Mouse (Mus musculus) midbrain, embryonic 11.5 days (tissue): ENCODE results near the gene Pam. TPM values are rescaled to one million over a fixed set of nuclear protein-coding genes. Genes with fewer than 3 reads are reported as not detected.

Source experiments
- ATAC-seq: fragments of 200-750 bp; cut with Nextera tagmentation; 2 replicates; pipeline ENCODE4 v1.8.0; 2017; ENCODE audit warnings: moderate TSS enrichment, moderate library complexity; ENCODE audit not compliant: low FRiP score
- DNase-seq: peaks from one replicate; pipeline ENCODE4 v3.0.0; 2015; ENCODE audit warnings: low spot score; ENCODE audit errors: missing footprints
- H3K27ac ChIP-seq: fragments of 300-500 bp; sonication (generic); 2 replicates; pipeline ENCODE4 v1.5.1; 2014; ENCODE audit warnings: low read depth, low read length
- H3K27me3 ChIP-seq: fragments of 300-500 bp; sonication (generic); 2 replicates; pipeline ENCODE4 v1.6.1; 2014; ENCODE audit warnings: mild to moderate bottlenecking, low read length, moderate library complexity, mixed read lengths; ENCODE audit not compliant: control insufficient read depth, insufficient read depth
- H3K36me3 ChIP-seq: fragments of 300-500 bp; sonication (generic); 2 replicates; pipeline ENCODE4 v1.6.1; 2014; ENCODE audit warnings: mild to moderate bottlenecking, low read length, moderate library complexity, mixed read lengths; ENCODE audit not compliant: control insufficient read depth, insufficient read depth
- H3K4me1 ChIP-seq: fragments of 300-500 bp; sonication (generic); 2 replicates; pipeline ENCODE4 v1.6.1; 2014; ENCODE audit warnings: low read length; ENCODE audit not compliant: control insufficient read depth, insufficient read depth
- H3K4me2 ChIP-seq: fragments of 300-500 bp; sonication (generic); 2 replicates; pipeline ENCODE4 v1.6.1; 2014; ENCODE audit warnings: mild to moderate bottlenecking, moderate library complexity
- H3K4me3 ChIP-seq: fragments of 300-500 bp; sonication (generic); 2 replicates; pipeline ENCODE4 v1.5.1; 2014; ENCODE audit warnings: low read depth, low read length
- H3K9ac ChIP-seq: fragments of 300-500 bp; sonication (generic); 2 replicates; pipeline ENCODE4 v1.6.1; 2014; ENCODE audit warnings: low read length
- H3K9me3 ChIP-seq: fragments of 300-500 bp; sonication (generic); 2 replicates; pipeline ENCODE4 v1.6.1; 2016; ENCODE audit warnings: low read length; ENCODE audit not compliant: control insufficient read depth
- WGBS: fragments of 180-500 bp; shearing (Covaris S2); extraction: QIAGEN DNeasy Blood & Tissue Kit; methylation state at CpG from one replicate; pipeline ENCODE4 v1.1.7; 2014; 5-methylcytosine and 5-hydroxymethylcytosine counted together
- polyA plus RNA-seq: library from polyadenylated mRNA; unstranded; fragments of >200 nt; fragmentation: Nextera tagmentation; extraction: Ambion mirVana; gene quantifications from 2 replicates; pipeline ENCODE4 v1.2.1, GENCODE M21; 2014

Pam gene
- polyA plus RNA-seq, 1 experiment from 2014 or later: 21.1 TPM

GRCm38 (mm10) chr1:97761477-97761876 lies 334.0 kb downstream of the Pam start:
- ATAC-seq: no peak
- Histone ChIP-seq H3K27ac (no peak overlapping the region), H3K4me3 (no peak overlapping the region), H3K27me3 (no peaks in the 10 kb centered on the region), H3K36me3 (no peaks in the 10 kb centered on the region), H3K4me2 (no peak overlapping the region), H3K4me1 (no peaks in the 10 kb centered on the region), H3K9me3 (no peaks in the 10 kb centered on the region), H3K9ac (no peak overlapping the region)
- WGBS: 88% methylated on average over 6 of the region's 6 CpGs
- no peak for DNase-seq

GRCm38 (mm10) chr1:97760598-97760997 lies 334.8 kb downstream of the Pam start:
- H3K4me2 ChIP-seq: no peak overlapping the region
- no peaks in the 10 kb centered on the region for H3K27me3 ChIP-seq
- no peaks in the 10 kb centered on the region for H3K9me3 ChIP-seq
- WGBS: 82% methylated on average over 7 of the region's 7 CpGs
- H3K4me3 ChIP-seq: no peak overlapping the region
- no peak overlapping the region for H3K27ac ChIP-seq
- DNase-seq: no peak
- no peaks in the 10 kb centered on the region for H3K36me3 ChIP-seq
- no peaks in the 10 kb centered on the region for H3K4me1 ChIP-seq
- no peak overlapping the region for H3K9ac ChIP-seq
- peak; percentile 50; the same call in 1 of the 2 replicates for ATAC-seq

GRCm38 (mm10) chr1:97759841-97760240 lies 335.6 kb downstream of the Pam start:
- ATAC-seq (no peak), DNase-seq (no peak)
- Histone ChIP-seq H3K9me3 (no peaks in the 10 kb centered on the region), H3K4me2 (no peak overlapping the region), H3K36me3 (no peaks in the 10 kb centered on the region), H3K4me1 (no peaks in the 10 kb centered on the region), H3K27ac (no peak overlapping the region), H3K9ac (no peak overlapping the region), H3K4me3 (no peak overlapping the region), H3K27me3 (no peaks in the 10 kb centered on the region)

GRCm38 (mm10) chr1:97754392-97754791 lies 341.1 kb downstream of the Pam start:
- Histone ChIP-seq H3K4me2 (no peak overlapping the region), H3K27me3 (no peaks in the 10 kb centered on the region), H3K36me3 (peaks cover 7% of the 10 kb centered on the region; the same call in 1 of the 2 replicates), H3K4me3 (no peak overlapping the region), H3K4me1 (no peaks in the 10 kb centered on the region), H3K9me3 (no peaks in the 10 kb centered on the region), H3K27ac (no peak overlapping the region), H3K9ac (no peak overlapping the region)
- 78% methylated on average over 4 of the region's 4 CpGs for WGBS
- no peak for ATAC-seq
- DNase-seq: peak; percentile 8

- Histone ChIP-seq H3K4me2 (no peak overlapping the region), H3K27me3 (no peaks in the 10 kb centered on the region), H3K9me3 (no peaks in the 10 kb centered on the region), H3K4me1 (no peaks in the 10 kb centered on the region), H3K4me3 (no peak overlapping the region), H3K27ac (no peak overlapping the region), H3K36me3 (peaks cover 7% of the 10 kb centered on the region; the same call in 1 of the 2 replicates), H3K9ac (no peak overlapping the region)
- DNase-seq (peak; percentile 2), ATAC-seq (no peak)
Measured at GRCm38 (mm10) chr1:97753216-97753615, 342.2 kb downstream of the Pam start.

GRCm38 (mm10) chr1:97748163-97748562 lies 347.3 kb downstream of the Pam start:
- ATAC-seq (no peak), DNase-seq (no peak)
- Histone ChIP-seq H3K36me3 (peaks cover 7% of the 10 kb centered on the region; the same call in 1 of the 2 replicates), H3K4me1 (no peaks in the 10 kb centered on the region), H3K4me2 (no peak overlapping the region), H3K9ac (no peak overlapping the region), H3K4me3 (no peak overlapping the region), H3K9me3 (no peaks in the 10 kb centered on the region), H3K27me3 (no peaks in the 10 kb centered on the region), H3K27ac (no peak overlapping the region)
- WGBS: 93% methylated on average over 3 of the region's 3 CpGs

GRCm38 (mm10) chr1:97746261-97746660 lies 349.2 kb downstream of the Pam start:
- peaks cover 2% of the 10 kb centered on the region; the same call in 1 of the 2 replicates for H3K36me3 ChIP-seq

GRCm38 (mm10) chr1:97745712-97746111 lies 349.7 kb downstream of the Pam start:
- H3K27ac ChIP-seq: no peak overlapping the region
- no peak overlapping the region for H3K9ac ChIP-seq
- H3K4me1 ChIP-seq: no peaks in the 10 kb centered on the region
- ATAC-seq (no peak), DNase-seq (no peak)
- no peaks in the 10 kb centered on the region for H3K9me3 ChIP-seq
- peaks cover 2% of the 10 kb centered on the region; the same call in 1 of the 2 replicates for H3K36me3 ChIP-seq
- 89% methylated on average over 4 of the region's 4 CpGs for WGBS
- H3K4me3 ChIP-seq: no peak overlapping the region
- H3K27me3 ChIP-seq: no peaks in the 10 kb centered on the region
- no peak overlapping the region for H3K4me2 ChIP-seq

More at GRCm38 (mm10) chr1:97746261-97746660, 349.2 kb downstream of the Pam start:
- DNase-seq (no peak), ATAC-seq (no peak)
- Histone ChIP-seq H3K9me3 (no peaks in the 10 kb centered on the region), H3K4me1 (no peaks in the 10 kb centered on the region), H3K27ac (no peak overlapping the region), H3K9ac (no peak overlapping the region), H3K27me3 (no peaks in the 10 kb centered on the region), H3K4me2 (no peak overlapping the region), H3K4me3 (no peak overlapping the region)
- WGBS: 98% methylated on average over 7 of the region's 7 CpGs
